Mouse (Mus musculus): Measurements from ENCODE around the gene Gm10300. TPM values are rescaled to one million over a fixed set of nuclear protein-coding genes. Genes with fewer than 3 reads are reported as not detected.

Gm10300 gene
- polyA plus RNA-seq, 1 experiment: 0.23 TPM

DNA sequence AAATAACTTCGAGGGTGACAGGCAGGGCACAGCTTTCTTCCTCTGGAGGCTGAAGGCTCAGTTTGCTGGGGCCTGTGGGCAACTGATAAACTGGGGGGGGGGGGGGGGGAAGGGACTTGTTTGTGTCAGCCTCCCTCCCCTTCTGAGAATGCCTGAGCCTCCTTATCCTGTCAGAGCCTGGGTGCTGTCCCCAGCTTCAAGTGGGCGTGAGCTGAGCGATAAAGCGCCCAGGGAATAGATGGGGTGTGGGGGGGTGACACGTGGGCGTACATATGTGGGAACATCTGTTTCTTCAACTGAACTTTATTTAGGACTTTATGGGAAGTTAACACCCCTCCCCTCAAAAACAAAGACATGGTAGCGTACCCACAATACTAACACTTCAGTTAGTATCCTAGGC is 2.9 kb downstream of the Gm10300 start:
- peak overlapping the region; percentile 99 for H3K4me3 ChIP-seq (replicated peaks)
- TF ChIP-seq GATA1 (IDR thresholded peaks at IDR 0.05; ENCODE audit: borderline replicate concordance, low read length) (peak; percentile 37; the same call in 1 of the 3 replicates), FLI1 (IDR thresholded peaks at IDR 0.05; ENCODE audit: low read length) (no peak)
- H3K36me3 ChIP-seq (replicated peaks; ENCODE audit: low read length): peaks cover 12% of the 10 kb centered on the region
- peaks cover 67% of the 10 kb centered on the region for H3K4me1 ChIP-seq
- no peaks in the 10 kb centered on the region for H3K27me3 ChIP-seq (replicated peaks)
- H3K9me3 ChIP-seq: no peaks in the 10 kb centered on the region

DNA sequence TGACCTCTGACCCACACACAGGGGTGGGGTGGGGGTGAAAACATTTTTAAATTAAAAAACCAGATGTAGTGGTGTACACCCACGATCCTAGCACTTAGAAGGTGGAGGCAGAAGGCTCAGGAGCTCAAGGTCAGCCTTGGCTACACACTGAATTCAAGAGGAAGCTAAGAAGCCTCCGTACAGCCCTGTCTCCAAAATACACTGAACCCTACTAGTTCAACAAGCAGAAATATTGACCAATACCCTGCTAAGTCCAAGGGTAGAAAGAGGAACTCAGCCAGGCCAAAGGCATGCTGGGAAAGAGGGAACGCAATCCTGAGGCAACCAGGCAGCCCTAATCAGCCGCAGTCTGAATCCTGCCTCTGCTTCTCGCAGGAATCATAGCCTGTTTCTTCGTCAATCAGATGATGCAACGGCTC is 3.8 kb downstream of the Gm10300 start:
- Histone ChIP-seq H3K4me1 (peaks cover 58% of the 10 kb centered on the region), H3K27me3 (replicated peaks) (no peaks in the 10 kb centered on the region), H3K9me3 (no peaks in the 10 kb centered on the region), H3K4me3 (replicated peaks) (peak overlapping the region; percentile 68), H3K36me3 (replicated peaks; ENCODE audit: low read length) (peaks cover 4% of the 10 kb centered on the region)
- no peak for TF ChIP-seq GATA1 (IDR thresholded peaks at IDR 0.05; ENCODE audit: borderline replicate concordance, low read length)
- TF ChIP-seq FLI1 (IDR thresholded peaks at IDR 0.05; ENCODE audit: low read length): no peak

DNA sequence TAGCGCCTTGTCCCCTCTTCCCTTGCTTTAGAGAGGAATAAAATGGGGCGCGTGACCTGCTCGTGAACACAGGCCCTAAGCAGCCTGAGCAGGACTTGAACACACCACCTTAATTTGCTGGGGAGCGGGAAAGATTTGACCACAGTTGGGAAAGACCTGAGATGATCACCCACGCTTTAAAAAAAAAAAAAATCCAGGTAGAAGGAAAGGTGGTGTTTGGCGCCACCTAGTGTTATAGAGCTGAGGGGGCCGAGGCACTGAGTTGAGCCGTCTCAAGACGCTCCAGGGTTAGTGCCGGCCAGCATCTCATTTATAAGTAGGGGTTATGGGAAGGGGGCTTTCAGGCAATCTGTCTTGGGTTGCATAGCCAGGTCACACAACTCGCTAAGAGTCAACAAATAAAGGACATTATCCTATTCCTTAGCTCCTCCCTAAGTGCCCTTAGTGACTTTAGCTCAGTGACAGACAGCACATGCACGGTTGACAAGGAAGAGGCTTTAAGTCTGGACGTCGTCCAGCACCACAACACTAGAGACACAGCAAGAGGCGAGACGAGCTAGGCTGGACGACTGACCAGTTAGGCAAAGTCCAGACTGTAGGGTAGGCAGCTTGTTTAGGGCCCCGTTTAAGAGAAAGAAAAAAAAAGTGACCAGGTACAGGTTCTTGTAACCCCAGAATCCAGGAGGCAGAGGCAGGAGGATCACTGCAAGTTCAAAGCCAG is 5.2 kb downstream of the Gm10300 start:
- H3K9me3 ChIP-seq: no peaks in the 10 kb centered on the region
- peaks cover 2% of the 10 kb centered on the region for H3K27me3 ChIP-seq (replicated peaks)
- no peaks in the 10 kb centered on the region for H3K36me3 ChIP-seq (replicated peaks; ENCODE audit: low read length)
- peaks cover 55% of the 10 kb centered on the region for H3K4me1 ChIP-seq
- peak overlapping the region; percentile 77 for H3K4me3 ChIP-seq (replicated peaks)
- TF ChIP-seq GATA1 (IDR thresholded peaks at IDR 0.05; ENCODE audit: borderline replicate concordance, low read length) (no peak), FLI1 (IDR thresholded peaks at IDR 0.05; ENCODE audit: low read length) (no peak)

DNA sequence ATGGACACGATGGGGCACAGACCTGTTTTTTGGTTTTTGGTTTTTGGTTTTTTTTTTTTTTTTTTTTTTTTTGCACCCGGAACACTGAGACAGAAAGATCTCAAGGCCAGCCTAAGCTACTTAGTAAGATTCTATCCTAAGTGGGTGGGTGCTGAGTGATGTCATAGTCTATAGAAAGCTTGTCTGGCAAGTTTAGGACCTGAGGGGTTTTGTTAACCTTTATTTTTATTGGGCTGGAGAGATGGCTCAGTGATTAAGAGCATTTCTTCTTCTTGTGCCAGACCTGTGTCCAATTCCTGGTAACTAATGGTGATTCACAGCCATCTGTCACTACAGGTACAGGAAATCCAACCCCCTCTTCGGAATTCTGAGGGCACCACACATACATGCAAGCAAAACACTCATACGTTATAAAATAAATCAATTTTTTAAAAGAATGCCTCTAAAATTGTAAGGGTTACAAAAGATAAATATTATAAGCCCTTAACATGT is 6.0 kb downstream of the Gm10300 start:
- Histone ChIP-seq H3K36me3 (replicated peaks; ENCODE audit: low read length) (no peaks in the 10 kb centered on the region), H3K9me3 (no peaks in the 10 kb centered on the region), H3K4me3 (replicated peaks) (no peak overlapping the region), H3K4me1 (peaks cover 56% of the 10 kb centered on the region), H3K27me3 (replicated peaks) (peaks cover 6% of the 10 kb centered on the region)
- no peak for TF ChIP-seq FLI1 (IDR thresholded peaks at IDR 0.05; ENCODE audit: low read length)

DNA sequence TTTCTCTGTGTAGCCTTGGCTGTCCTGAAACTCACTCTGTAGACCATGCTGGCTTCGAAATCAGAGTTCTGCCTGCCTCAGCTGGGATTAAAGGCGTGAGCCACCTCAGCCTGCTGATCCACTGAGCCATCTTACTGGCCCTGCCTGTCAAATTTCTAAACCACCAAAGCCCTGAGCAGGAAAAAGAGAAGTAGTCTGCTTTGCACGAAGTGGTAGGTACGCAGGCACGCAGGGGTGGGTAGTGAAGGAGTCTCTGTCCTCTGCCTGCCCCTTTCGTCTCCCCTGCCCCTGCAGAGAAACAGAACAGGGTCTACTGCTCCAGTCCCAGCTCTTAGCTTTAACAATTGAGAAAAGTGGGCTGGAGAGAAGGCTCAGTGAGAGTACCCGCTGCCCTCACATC is 10.6 kb downstream of the Gm10300 start:
- Histone ChIP-seq H3K4me1 (peaks cover 18% of the 10 kb centered on the region), H3K36me3 (replicated peaks; ENCODE audit: low read length) (no peaks in the 10 kb centered on the region), H3K4me3 (replicated peaks) (no peak overlapping the region), H3K27me3 (replicated peaks) (peaks cover 13% of the 10 kb centered on the region), H3K9me3 (no peaks in the 10 kb centered on the region)
- TF ChIP-seq FLI1 (IDR thresholded peaks at IDR 0.05; ENCODE audit: low read length) (no peak), GATA1 (IDR thresholded peaks at IDR 0.05; ENCODE audit: borderline replicate concordance, low read length) (no peak)

DNA sequence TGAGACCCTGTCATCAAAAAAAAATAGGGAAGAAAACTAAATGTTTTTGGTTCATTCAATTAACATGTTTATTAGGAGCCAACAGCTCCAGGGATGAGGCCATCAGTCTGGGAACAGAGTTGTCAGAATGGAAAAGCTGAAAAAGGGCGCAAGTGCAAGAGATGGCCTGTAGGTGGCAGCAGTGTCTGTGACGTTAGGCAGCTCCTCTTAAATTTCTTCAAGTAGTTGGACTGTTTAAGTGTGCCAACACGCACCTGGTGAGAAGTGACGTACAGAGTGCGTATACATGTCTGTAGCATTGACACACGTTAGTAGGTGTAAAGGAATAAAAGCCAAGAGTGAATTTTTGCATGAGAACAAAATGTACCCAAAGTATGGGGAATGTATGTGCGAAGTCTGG is 14.4 kb downstream of the Gm10300 start:
- TF ChIP-seq FLI1 (IDR thresholded peaks at IDR 0.05; ENCODE audit: low read length) (no peak), GATA1 (IDR thresholded peaks at IDR 0.05; ENCODE audit: borderline replicate concordance, low read length) (no peak)
- Histone ChIP-seq H3K4me1 (peaks cover 18% of the 10 kb centered on the region), H3K36me3 (replicated peaks; ENCODE audit: low read length) (no peaks in the 10 kb centered on the region), H3K4me3 (replicated peaks) (no peak overlapping the region), H3K27me3 (replicated peaks) (peaks cover 26% of the 10 kb centered on the region), H3K9me3 (peaks cover 4% of the 10 kb centered on the region; the same call in 1 of the 2 replicates)

GRCm38 (mm10) chr4:132093136-132093535 is 18.6 kb downstream of the Gm10300 start:
- no peak for TF ChIP-seq FLI1 (IDR thresholded peaks at IDR 0.05; ENCODE audit: low read length)
- TF ChIP-seq GATA1 (IDR thresholded peaks at IDR 0.05; ENCODE audit: borderline replicate concordance, low read length): no peak
- peaks cover 39% of the 10 kb centered on the region for H3K27me3 ChIP-seq (replicated peaks)
- H3K36me3 ChIP-seq (replicated peaks; ENCODE audit: low read length): no peaks in the 10 kb centered on the region
- H3K4me3 ChIP-seq (replicated peaks): no peak overlapping the region
- H3K9me3 ChIP-seq: peaks cover 9% of the 10 kb centered on the region
- H3K4me1 ChIP-seq: peaks cover 14% of the 10 kb centered on the region

GRCm38 (mm10) chr4:132093928-132094327 is 19.4 kb downstream of the Gm10300 start:
- H3K4me3 ChIP-seq (replicated peaks): no peak overlapping the region
- H3K9me3 ChIP-seq: peaks cover 15% of the 10 kb centered on the region
- no peak for TF ChIP-seq FLI1 (IDR thresholded peaks at IDR 0.05; ENCODE audit: low read length)
- no peak for TF ChIP-seq GATA1 (IDR thresholded peaks at IDR 0.05; ENCODE audit: borderline replicate concordance, low read length)

DNA sequence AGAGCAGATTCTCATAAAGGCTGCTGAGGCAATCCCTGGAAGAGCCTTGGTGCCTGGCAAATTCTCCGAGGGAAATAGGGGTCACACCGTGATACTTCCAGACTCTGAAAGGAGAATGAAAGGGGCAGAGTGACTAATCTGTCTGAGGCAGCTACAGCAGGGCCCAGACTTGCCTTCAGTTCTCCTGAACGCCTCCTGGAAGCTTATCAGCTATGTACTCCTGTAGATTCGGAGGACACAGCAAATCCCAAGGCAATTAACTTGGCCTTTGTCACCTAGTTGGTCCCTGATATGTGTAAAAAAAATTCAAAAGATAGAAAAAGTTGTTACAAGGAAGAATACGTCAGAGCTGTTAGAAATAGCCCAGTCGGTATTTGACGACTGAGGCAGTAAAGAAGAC is 20.5 kb downstream of the Gm10300 start:
- H3K4me3 ChIP-seq (replicated peaks): no peak overlapping the region
- peaks cover 14% of the 10 kb centered on the region for H3K4me1 ChIP-seq
- no peaks in the 10 kb centered on the region for H3K36me3 ChIP-seq (replicated peaks; ENCODE audit: low read length)
- TF ChIP-seq FLI1 (IDR thresholded peaks at IDR 0.05; ENCODE audit: low read length): no peak
- no peak for TF ChIP-seq GATA1 (IDR thresholded peaks at IDR 0.05; ENCODE audit: borderline replicate concordance, low read length)
- peaks cover 15% of the 10 kb centered on the region for H3K9me3 ChIP-seq
- H3K27me3 ChIP-seq (replicated peaks): peaks cover 56% of the 10 kb centered on the region

More at GRCm38 (mm10) chr4:132093928-132094327, 19.4 kb downstream of the Gm10300 start:
- peaks cover 14% of the 10 kb centered on the region for H3K4me1 ChIP-seq
- no peaks in the 10 kb centered on the region for H3K36me3 ChIP-seq (replicated peaks; ENCODE audit: low read length)
- peaks cover 44% of the 10 kb centered on the region for H3K27me3 ChIP-seq (replicated peaks)

DNA sequence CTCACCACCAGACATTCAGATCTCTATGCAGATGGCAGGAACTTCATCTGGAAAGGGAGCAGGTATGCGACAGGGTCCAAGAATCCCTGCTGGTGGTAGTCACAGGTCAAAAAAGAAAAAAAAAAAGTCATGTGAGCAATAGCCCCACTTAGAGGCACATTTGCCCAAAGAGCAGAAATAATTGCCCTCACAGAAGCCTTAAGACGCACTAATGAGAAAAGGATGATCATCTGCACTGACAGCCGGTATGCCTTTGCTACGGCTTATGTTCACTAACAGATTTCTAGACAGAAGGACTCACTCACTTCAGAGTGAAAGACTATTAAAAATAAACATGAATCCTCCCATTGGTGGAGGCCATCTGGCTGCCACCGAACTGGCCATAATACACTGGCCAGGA is 25.1 kb downstream of the Gm10300 start:
- Histone ChIP-seq H3K27me3 (replicated peaks) (peaks cover 63% of the 10 kb centered on the region), H3K9me3 (peaks cover 11% of the 10 kb centered on the region)
- TF ChIP-seq GATA1 (IDR thresholded peaks at IDR 0.05; ENCODE audit: borderline replicate concordance, low read length) (no peak), FLI1 (IDR thresholded peaks at IDR 0.05; ENCODE audit: low read length) (no peak)

More for the DNA sequence above, 25.1 kb downstream of the Gm10300 start:
- Histone ChIP-seq H3K4me1 (peaks cover 5% of the 10 kb centered on the region), H3K36me3 (replicated peaks; ENCODE audit: low read length) (no peaks in the 10 kb centered on the region), H3K4me3 (replicated peaks) (no peak overlapping the region)
